Mouse (Mus musculus) v-Abl transformed pro-B cells (cell line): ENCODE results near the gene Cideb.

Experiments
- in situ Hi-C, 2 experiments: fragments of 400-800 bp; cut with MboI; formaldehyde crosslinking; loops; one replicate each; pipeline ENCODE4 v1.15.1; 2025; ENCODE audit not compliant: unreplicated experiment in 2 of 2

The Cideb gene

GRCm38 (mm10) chr14:55758363-55758784 is at the start of gene Cideb:
Cideb (minus strand) TSS chr14:55758458.
- in situ Hi-C loops = loop anchor here (10.0 to 25.0 kb wide), 3 partner anchors 264 to 654 kb away; partner anchors contain the start of genes Ap1g2 (in 2 of the 2), Carmil3 (in 1 of the 2) and Jph4 (in 1 of the 2)

GRCm38 (mm10) chr14:55795380-55796163 is 37.3 kb upstream of the Cideb start:
- in situ Hi-C loops = no loop called here

GRCm38 (mm10) chr14:55793946-55794345 is 35.7 kb upstream of the Cideb start:
- in situ Hi-C loops = no loop called here

- in situ Hi-C loops = no loop called here
Observed at GRCm38 (mm10) chr14:55793461-55793860, 35.2 kb upstream of the Cideb start.

GRCm38 (mm10) chr14:55788256-55789050 is 30.2 kb upstream of the Cideb start, which contains the start of gene Ripk3:
Ripk3 (minus strand) TSS chr14:55788865.
- in situ Hi-C loops = loop anchor here in 1 of 2 experiments (10.0 kb wide), 1 partner anchor 76 kb away; no protein-coding TSS in a partner anchor

- in situ Hi-C loops = loop anchor here in 1 of 2 experiments (10.0 kb wide), 1 partner anchor 77 kb away; no protein-coding TSS in a partner anchor
Observed at GRCm38 (mm10) chr14:55787731-55788130, 29.5 kb upstream of the Cideb start.

- in situ Hi-C loops = loop anchor here in 1 of 2 experiments (10.0 kb wide), 1 partner anchor 80 kb away; no protein-coding TSS in a partner anchor
Observed at GRCm38 (mm10) chr14:55785195-55785594, 26.9 kb upstream of the Cideb start.

GRCm38 (mm10) chr14:55783958-55784235 is 25.6 kb upstream of the Cideb start, which contains the start of gene Adcy4:
Adcy4 (minus strand) TSS chr14:55784095.
- in situ Hi-C loops = loop anchor here in 1 of 2 experiments (10.0 kb wide), 1 partner anchor 81 kb away; no protein-coding TSS in a partner anchor

GRCm38 (mm10) chr14:55783171-55783957 is 25.1 kb upstream of the Cideb start:
- in situ Hi-C loops = loop anchor here in 1 of 2 experiments (10.0 kb wide), 1 partner anchor 81 kb away; no protein-coding TSS in a partner anchor

GRCm38 (mm10) chr14:55782361-55782960 is 24.2 kb upstream of the Cideb start:
- in situ Hi-C loops = loop anchor here in 1 of 2 experiments (10.0 kb wide), 1 partner anchor 82 kb away; no protein-coding TSS in a partner anchor

- in situ Hi-C loops = loop anchor here in 1 of 2 experiments (10.0 kb wide), 1 partner anchor 83 kb away; no protein-coding TSS in a partner anchor
Observed at GRCm38 (mm10) chr14:55781310-55781709, 23.1 kb upstream of the Cideb start.

- in situ Hi-C loops = loop anchor here in 1 of 2 experiments (10.0 kb wide), 1 partner anchor 84 kb away; no protein-coding TSS in a partner anchor
Observed at GRCm38 (mm10) chr14:55780736-55781135, 22.5 kb upstream of the Cideb start.

GRCm38 (mm10) chr14:55779656-55780055 is 21.4 kb upstream of the Cideb start:
- in situ Hi-C loops = loop anchor here in 1 of 2 experiments (10.0 kb wide), 1 partner anchor 85 kb away; no protein-coding TSS in a partner anchor

GRCm38 (mm10) chr14:55778686-55779085 is 20.4 kb upstream of the Cideb start:
- in situ Hi-C loops = no loop called here

- in situ Hi-C loops = no loop called here
Observed at GRCm38 (mm10) chr14:55777806-55778205, 19.5 kb upstream of the Cideb start.

- in situ Hi-C loops = no loop called here
Observed at GRCm38 (mm10) chr14:55777176-55777575, 18.9 kb upstream of the Cideb start.

- in situ Hi-C loops = no loop called here
Observed at GRCm38 (mm10) chr14:55776711-55777110, 18.5 kb upstream of the Cideb start.

GRCm38 (mm10) chr14:55769087-55769703 is 10.9 kb upstream of the Cideb start:
- in situ Hi-C loops = loop anchor here in 1 of 2 experiments (25.0 kb wide), 1 partner anchor 657 kb away; the partner anchor contains the start of genes Ap1g2 and Jph4

- in situ Hi-C loops = loop anchor here in 1 of 2 experiments (25.0 kb wide), 1 partner anchor 656 kb away; the partner anchor contains the start of genes Ap1g2 and Jph4
Observed at GRCm38 (mm10) chr14:55768555-55768954, 10.3 kb upstream of the Cideb start.
